Mouse (Mus musculus) neural tube, embryonic 14.5 days (tissue): Measurements from ENCODE around the gene Fignl1. TPM values are rescaled to one million over a fixed set of nuclear protein-coding genes. Genes with fewer than 3 reads are reported as not detected.
A peak's percentile ranks its signal among the peaks of the same experiment; 100 is the strongest.

Experiments used
- ATAC-seq: fragments of 200-750 bp; cut with Nextera tagmentation; 2 replicates; pipeline ENCODE4 v1.8.0; 2017; ENCODE audit warnings: low read depth, mild to moderate bottlenecking, moderate TSS enrichment, moderate library complexity
- H3K27ac ChIP-seq: fragments of 300-500 bp; sonication (generic); 2 replicates; pipeline ENCODE4 v1.5.1; 2014; ENCODE audit warnings: low read depth, mild to moderate bottlenecking, control low read depth, low read length, moderate library complexity, mixed read lengths
- H3K27me3 ChIP-seq: fragments of 300-500 bp; sonication (generic); 2 replicates; pipeline ENCODE4 v1.6.1; 2014; ENCODE audit warnings: low read length; ENCODE audit not compliant: control insufficient read depth, insufficient read depth
- H3K36me3 ChIP-seq: fragments of 300-500 bp; sonication (generic); 2 replicates; pipeline ENCODE4 v1.6.1; 2014; ENCODE audit warnings: low read length, mixed read lengths; ENCODE audit not compliant: control insufficient read depth, insufficient read depth
- H3K4me1 ChIP-seq: fragments of 300-500 bp; sonication (generic); 2 replicates; pipeline ENCODE4 v1.6.1; 2014; ENCODE audit warnings: low read length; ENCODE audit not compliant: control insufficient read depth, insufficient read depth
- H3K4me2 ChIP-seq: fragments of 300-500 bp; sonication (generic); 2 replicates; pipeline ENCODE4 v1.6.1; 2014; ENCODE audit warnings: mild to moderate bottlenecking, low read depth, low read length, control low read depth
- H3K4me3 ChIP-seq: fragments of 300-500 bp; sonication (generic); 2 replicates; pipeline ENCODE4 v1.5.1; 2014; ENCODE audit warnings: low read depth, low read length, control low read depth, mixed read lengths
- H3K9ac ChIP-seq: fragments of 300-500 bp; sonication (generic); replicated peaks from 2 replicates; pipeline ENCODE4 v1.6.1; 2014; ENCODE audit warnings: low read depth, mild to moderate bottlenecking, control low read depth, low read length, mixed read lengths
- H3K9me3 ChIP-seq: fragments of 300-500 bp; sonication (generic); 2 replicates; pipeline ENCODE4 v1.6.1; 2016; ENCODE audit warnings: low read length; ENCODE audit not compliant: control insufficient read depth
- WGBS: fragments of 180-500 bp; shearing (Covaris S2); extraction: QIAGEN DNeasy Blood & Tissue Kit; methylation state at CpG from one replicate; pipeline ENCODE4 v1.1.7; 2014; 5-methylcytosine and 5-hydroxymethylcytosine counted together
- polyA plus RNA-seq: library from polyadenylated mRNA; unstranded; fragments of >200 nt; fragmentation: Nextera tagmentation; extraction: Ambion mirVana; gene quantifications from 2 replicates; pipeline ENCODE4 v1.2.1, GENCODE M21; 2014

Fignl1 gene
- polyA plus RNA-seq, 1 experiment from 2014 or later, result 8.0 TPM

DNA sequence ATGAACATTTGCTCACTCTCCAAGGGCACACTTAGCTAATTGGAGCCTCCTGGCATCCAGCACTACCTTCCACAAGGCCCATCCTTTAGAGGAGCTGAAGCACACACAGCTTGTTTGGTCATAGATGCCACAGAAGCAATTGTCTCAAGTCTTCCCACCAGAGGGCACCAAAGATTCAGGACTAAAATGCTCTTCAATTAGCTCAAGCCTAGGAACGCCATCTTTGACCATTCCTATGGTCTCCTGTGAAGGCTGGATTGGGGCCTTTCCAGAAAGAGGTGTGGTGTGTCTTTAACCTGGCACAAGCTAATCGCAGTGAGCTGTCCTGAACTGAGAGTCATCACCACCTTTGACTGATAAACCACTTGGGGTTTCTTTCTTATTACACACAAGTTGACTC is 11.5 kb upstream of the Fignl1 start:
- 6% methylated on average over 2 of the region's 2 CpGs for WGBS
- H3K9me3 ChIP-seq, result no peaks in the 10 kb centered on the region
- H3K4me3 ChIP-seq, result no peak overlapping the region
- no peak overlapping the region for H3K27ac ChIP-seq
- H3K36me3 ChIP-seq, result no peaks in the 10 kb centered on the region
- peaks cover 12% of the 10 kb centered on the region; the same call in 1 of the 2 replicates for H3K4me1 ChIP-seq
- H3K9ac ChIP-seq, result no peak overlapping the region
- no peaks in the 10 kb centered on the region for H3K27me3 ChIP-seq
- ATAC-seq, result peak; percentile 64
- H3K4me2 ChIP-seq, result no peak overlapping the region

DNA sequence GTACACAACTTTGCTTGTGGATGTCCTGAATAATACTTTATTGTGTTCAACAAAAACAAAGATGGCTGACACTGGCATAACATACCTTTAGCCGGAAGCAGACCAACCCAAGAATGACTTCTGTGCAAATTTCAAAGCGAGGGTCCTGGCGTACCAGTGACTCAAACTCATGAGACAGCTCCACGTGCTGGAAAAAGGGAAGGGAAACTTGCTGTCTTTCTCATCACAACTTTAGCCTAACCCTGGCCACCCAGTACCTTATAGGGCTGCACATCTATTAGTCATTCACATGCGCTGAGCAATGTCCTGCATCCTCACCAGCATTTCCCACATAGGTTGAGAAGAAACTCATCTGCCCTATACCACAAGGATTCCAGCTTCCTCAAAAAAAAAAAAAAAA is 10.4 kb upstream of the Fignl1 start:
- Histone ChIP-seq H3K27me3 (no peaks in the 10 kb centered on the region), H3K4me1 (peaks cover 12% of the 10 kb centered on the region; the same call in 1 of the 2 replicates), H3K9ac (no peak overlapping the region), H3K4me3 (no peak overlapping the region), H3K4me2 (no peak overlapping the region), H3K9me3 (no peaks in the 10 kb centered on the region), H3K27ac (no peak overlapping the region), H3K36me3 (no peaks in the 10 kb centered on the region)
- no peak for ATAC-seq
- 91% methylated on average over 5 of the region's 5 CpGs for WGBS

DNA sequence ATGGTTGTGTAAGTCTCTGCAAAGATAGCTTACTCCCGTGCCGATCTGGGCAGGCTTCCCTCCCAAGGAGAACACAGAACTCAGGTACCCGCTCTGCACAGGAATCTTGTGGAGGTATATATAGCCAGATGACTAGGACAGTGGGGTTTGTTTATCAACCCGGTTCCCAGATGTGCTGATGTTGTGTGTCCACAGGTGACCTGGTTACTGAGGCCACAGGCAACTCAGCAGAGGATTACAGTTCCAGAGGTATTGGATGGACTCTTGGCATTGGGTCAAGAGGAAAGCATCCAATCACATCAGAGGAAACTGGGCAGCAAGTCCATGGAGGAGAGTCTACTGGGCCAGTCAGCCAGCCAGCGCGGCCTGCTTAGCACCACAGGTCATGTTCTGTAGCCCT is 10.0 kb upstream of the Fignl1 start:
- H3K4me2 ChIP-seq, result no peak overlapping the region
- ATAC-seq, result no peak
- H3K27me3 ChIP-seq, result no peaks in the 10 kb centered on the region
- no peaks in the 10 kb centered on the region for H3K36me3 ChIP-seq
- 95% methylated on average over 6 of the region's 6 CpGs for WGBS
- no peak overlapping the region for H3K27ac ChIP-seq
- H3K4me1 ChIP-seq, result peaks cover 12% of the 10 kb centered on the region; the same call in 1 of the 2 replicates
- no peak overlapping the region for H3K9ac ChIP-seq
- no peak overlapping the region for H3K4me3 ChIP-seq
- H3K9me3 ChIP-seq, result no peaks in the 10 kb centered on the region

DNA sequence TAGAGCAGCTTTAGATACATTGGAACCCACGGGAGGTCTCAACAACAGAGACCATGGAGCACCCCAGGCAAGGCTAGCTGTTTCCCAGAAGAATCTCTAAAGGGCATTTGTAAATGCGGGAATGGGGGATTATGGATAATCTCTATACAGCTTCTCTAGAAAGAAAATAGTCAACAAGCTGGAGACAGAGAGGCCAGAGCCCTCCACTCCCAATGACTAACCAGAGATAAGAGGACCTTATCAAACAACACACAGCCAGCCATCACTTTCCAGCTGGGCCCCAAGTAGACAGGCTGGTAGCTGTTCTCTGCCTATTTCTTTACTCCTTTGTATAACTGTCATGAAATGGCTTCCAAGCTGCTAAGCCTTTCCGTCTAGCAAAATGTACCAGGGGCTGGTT is 7.0 kb upstream of the Fignl1 start:
- H3K36me3 ChIP-seq, result no peaks in the 10 kb centered on the region
- no peak for ATAC-seq
- no peak overlapping the region for H3K4me3 ChIP-seq
- H3K27me3 ChIP-seq, result no peaks in the 10 kb centered on the region
- H3K4me1 ChIP-seq, result no peaks in the 10 kb centered on the region
- 85% methylated on average over 3 of the region's 3 CpGs for WGBS
- H3K9ac ChIP-seq, result no peak overlapping the region
- no peak overlapping the region for H3K27ac ChIP-seq
- no peaks in the 10 kb centered on the region for H3K9me3 ChIP-seq
- no peak overlapping the region for H3K4me2 ChIP-seq

DNA sequence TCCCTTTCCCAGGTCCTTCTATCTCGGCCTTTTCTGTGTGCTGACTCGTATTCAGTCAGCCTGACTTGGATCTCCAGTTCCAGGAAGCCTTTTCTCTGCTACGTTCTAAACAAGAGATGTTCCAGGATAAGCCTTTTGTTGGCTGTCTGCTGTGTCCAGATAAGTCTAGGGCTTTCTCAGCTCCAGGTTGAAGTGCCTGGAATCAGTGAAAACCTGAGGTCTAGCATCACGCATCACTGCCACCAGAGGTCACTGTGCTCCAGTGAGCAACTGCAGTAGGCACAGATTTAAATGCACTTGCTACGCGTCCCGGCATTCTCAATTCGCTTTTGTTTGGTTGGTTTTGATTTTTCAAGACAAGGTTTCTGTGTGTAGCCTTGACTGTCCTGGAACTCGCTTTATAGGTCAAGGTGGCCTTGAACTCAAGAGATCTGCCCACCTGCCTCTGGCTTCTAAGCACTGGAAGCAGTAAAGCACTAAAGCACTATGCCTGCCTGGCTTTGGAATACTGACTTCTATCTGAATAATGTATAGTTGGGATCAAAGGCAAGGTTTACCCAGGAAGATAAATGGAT is 3.2 kb upstream of the Fignl1 start:
- Histone ChIP-seq H3K9me3 (no peaks in the 10 kb centered on the region), H3K4me1 (no peaks in the 10 kb centered on the region), H3K36me3 (no peaks in the 10 kb centered on the region), H3K4me2 (no peak overlapping the region), H3K27ac (no peak overlapping the region), H3K9ac (no peak overlapping the region), H3K27me3 (no peaks in the 10 kb centered on the region), H3K4me3 (no peak overlapping the region)
- 21% methylated on average over 9 of the region's 9 CpGs for WGBS
- peak; percentile 26; the same call in 1 of the 2 replicates for ATAC-seq

DNA sequence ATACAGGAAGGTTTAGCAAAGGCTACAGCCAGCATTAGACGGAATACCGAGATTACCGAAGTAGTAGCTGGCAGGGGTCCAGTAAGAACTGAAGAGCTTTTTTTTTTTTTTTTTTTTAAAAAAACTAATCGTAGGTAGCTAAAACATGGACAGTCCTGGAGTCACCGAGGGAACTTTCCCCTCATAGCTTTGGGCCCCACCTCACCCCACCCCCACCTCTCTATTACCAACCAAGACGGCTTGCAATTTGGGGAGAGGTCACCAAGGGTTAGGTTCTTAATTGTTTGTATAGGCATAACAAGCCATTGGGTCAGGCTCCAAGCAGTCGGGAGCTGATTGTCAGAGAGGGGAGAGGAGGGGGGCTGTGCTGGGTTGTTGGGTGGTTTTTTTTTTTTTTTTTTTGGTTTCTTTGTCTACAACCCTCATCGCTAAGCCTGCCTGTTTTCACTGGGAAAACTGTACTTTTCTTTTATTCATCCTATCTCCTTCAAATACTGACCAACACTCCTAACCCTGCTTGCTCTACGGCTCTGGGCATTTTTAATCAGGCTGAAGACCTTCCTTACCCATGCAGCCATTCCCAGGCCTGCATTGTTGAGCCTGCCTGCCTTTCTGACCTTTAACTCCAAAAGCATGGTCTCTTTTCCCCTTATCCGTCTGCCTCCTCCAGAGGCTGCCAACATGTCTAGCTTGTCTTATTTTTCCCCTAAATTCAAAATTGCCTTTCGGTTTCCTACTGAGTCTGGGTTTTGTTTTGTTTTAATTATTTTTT is 828 bp upstream of the Fignl1 start:
- H3K9ac ChIP-seq, result peak overlapping the region; percentile 60
- no peaks in the 10 kb centered on the region for H3K4me1 ChIP-seq
- no peaks in the 10 kb centered on the region for H3K36me3 ChIP-seq
- H3K4me2 ChIP-seq, result peak overlapping the region; percentile 65
- 0 out of 2 replicates have a peak, but pooled peaks have one; percentile 32 for ATAC-seq
- H3K9me3 ChIP-seq, result no peaks in the 10 kb centered on the region
- H3K27ac ChIP-seq, result peak overlapping the region; percentile 90
- H3K27me3 ChIP-seq, result no peaks in the 10 kb centered on the region
- WGBS, result 3% methylated on average over 11 of the region's 11 CpGs
- H3K4me3 ChIP-seq, result peak overlapping the region; percentile 50

DNA sequence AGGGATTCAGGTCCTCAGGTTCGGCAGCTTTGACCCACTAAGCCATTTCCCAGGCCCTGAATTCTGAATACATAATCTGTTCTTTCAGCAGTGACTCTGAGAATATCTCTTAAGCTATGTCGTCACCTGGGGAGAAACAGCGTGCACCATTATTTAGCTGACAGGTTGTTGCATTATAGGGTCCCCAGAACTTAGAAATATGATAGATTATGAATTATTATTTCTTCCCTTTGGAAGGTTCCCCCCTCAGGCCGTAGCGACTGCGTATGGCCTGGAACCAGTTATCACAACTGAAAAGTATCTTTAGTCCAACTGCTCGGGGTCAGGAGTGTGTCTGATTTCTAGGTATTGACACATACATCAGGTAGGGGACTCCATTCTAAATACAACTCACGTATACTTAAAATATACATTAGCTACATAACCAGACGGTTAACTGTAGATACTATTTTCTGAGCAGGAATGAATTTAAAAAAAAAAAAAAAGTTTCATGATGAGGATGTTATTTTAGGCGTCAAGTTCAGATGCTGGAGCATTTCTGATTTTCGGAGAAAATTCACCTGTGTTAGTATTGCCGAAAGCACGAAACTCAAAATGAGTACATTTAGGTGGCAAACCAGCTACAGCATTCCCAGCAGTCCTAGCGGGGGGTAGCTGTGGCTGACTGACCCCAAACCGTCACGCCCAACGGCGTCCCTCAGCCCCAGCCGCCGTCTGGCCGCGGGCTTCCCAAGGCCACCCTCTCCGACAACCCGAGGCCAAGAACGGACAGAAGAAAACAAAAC is 535 bp downstream of the Fignl1 start:
- Histone ChIP-seq H3K9me3 (no peaks in the 10 kb centered on the region), H3K36me3 (no peaks in the 10 kb centered on the region), H3K27ac (no peak overlapping the region), H3K4me2 (peak overlapping the region; percentile 65), H3K4me3 (peak overlapping the region; percentile 50), H3K27me3 (no peaks in the 10 kb centered on the region), H3K9ac (peak overlapping the region; percentile 60), H3K4me1 (no peaks in the 10 kb centered on the region)
- no peak; the same call in 1 of the 2 replicates for ATAC-seq
- WGBS, result 16% methylated on average over 25 of the region's 25 CpGs

DNA sequence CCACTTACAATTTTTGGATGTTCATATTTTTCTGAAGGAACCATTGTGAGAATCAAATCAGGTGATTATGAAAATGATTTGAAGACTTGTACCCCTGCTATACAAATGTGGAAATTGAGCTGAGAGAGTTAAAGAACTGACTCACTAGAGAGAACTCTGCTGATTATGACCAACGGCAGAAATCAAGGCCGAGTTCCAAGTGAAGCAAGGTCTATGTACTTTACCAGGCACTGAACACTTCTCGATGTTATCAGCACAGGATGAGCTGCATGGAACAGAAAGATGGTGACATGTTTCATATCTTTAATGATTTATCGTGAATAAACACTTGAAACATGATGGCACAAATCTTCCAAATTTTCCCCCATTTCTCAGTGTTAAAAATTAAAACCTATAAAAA is 2.8 kb downstream of the Fignl1 start:
- no peak for ATAC-seq
- Histone ChIP-seq H3K4me3 (no peak overlapping the region), H3K4me1 (no peaks in the 10 kb centered on the region), H3K27ac (no peak overlapping the region), H3K36me3 (0 out of 2 replicates have a peak, but pooled peaks cover 2% of the 10 kb centered on the region), H3K9me3 (no peaks in the 10 kb centered on the region), H3K9ac (no peak overlapping the region), H3K4me2 (no peak overlapping the region), H3K27me3 (no peaks in the 10 kb centered on the region)
- 92% methylated on average over 4 of the region's 4 CpGs for WGBS

DNA sequence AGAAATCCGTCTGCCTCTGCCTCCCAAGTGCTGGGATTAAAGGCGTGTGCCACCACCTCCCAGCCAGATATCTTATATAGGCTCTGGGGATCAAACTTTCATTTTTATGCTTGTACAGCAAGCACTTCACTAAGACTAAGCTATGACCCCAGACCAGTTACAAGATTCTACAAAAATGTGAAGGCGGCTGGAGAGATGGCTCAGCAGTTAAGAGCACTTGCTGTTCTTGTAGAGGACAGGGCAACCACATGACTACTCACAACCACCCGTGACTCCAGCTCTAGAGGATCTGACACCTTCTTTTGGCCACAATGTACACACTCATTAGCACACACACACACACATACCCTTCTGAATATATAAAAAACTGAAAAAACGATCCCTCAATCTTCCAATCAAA is 4.3 kb downstream of the Fignl1 start:
- Histone ChIP-seq H3K4me2 (no peak overlapping the region), H3K27me3 (no peaks in the 10 kb centered on the region), H3K9ac (no peak overlapping the region), H3K36me3 (0 out of 2 replicates have a peak, but pooled peaks cover 3% of the 10 kb centered on the region), H3K9me3 (no peaks in the 10 kb centered on the region), H3K4me1 (no peaks in the 10 kb centered on the region), H3K4me3 (no peak overlapping the region), H3K27ac (no peak overlapping the region)
- WGBS, result 90% methylated on average over 5 of the region's 5 CpGs
- no peak for ATAC-seq
